Comparison of ENCODE assay signal across 21 mouse cellular contexts in the genomic region with DNA sequence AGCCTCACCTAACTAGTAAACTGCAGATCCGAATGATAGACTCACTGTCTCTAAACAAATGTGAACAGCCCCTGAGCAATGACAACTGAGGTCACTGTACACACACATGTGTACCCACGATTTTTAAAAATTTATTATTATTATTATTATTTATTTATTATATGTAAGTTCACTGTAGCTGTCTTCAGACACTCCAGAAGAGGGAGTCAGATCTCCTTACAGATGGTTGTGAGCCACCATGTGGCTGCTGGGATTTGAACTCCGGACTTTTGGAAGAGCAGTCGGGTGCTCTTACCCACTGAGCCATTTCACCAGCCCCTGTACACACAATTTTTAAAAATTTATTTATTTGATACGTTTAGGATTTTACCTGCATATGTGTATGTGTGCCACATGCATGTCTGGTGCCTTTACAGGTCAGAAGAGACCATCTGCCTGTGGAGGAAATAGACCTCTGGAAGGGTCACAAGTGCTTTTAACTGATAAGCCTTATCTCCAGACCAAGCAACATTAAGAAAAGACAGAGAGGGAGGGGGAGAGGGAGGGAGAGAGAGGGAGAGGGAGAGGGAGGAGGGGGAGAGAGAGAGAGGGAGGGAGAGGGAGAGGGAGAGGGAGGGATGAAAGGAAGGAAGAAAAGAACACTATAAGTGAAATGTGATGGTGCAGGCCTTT. TPM values are rescaled to one million over a fixed set of nuclear protein-coding genes. Genes with fewer than 3 reads are reported as not detected.
A peak's percentile ranks its signal among the peaks of the same experiment; 100 is the strongest.
DNase-seq lines count a peak whose midpoint lies in the region; ATAC-seq and TF ChIP-seq lines count a peak whose summit lies in the region.
"Had no signal": no experiment of that assay in that cellular context is flagged by ENCODE, and none has a peak within 500 bp of the region (broad histone marks: within the 10 kb centered on the region; RNA-seq: fewer than 3 reads in every experiment).

No protein-coding gene starts in this region.

- no peaks in the 10 kb centered on the region for H3K9me3 ChIP-seq in heart, embryonic 12.5 days (replicated peaks)
- no peaks in the 10 kb centered on the region for H3K9me3 ChIP-seq in liver, embryonic 13.5 days (replicated peaks)
- no peaks in the 10 kb centered on the region for H3K9me3 ChIP-seq in forebrain, postnatal 0 days (ENCODE audit: low read length)
- H3K9me3 ChIP-seq: embryonic facial prominence, embryonic 15.5 days; forebrain, embryonic 10.5 days; hindbrain, embryonic 10.5 days; midbrain, embryonic 12.5 days had no signal

- H3K4me1 ChIP-seq in heart, embryonic 12.5 days (replicated peaks): no peaks in the 10 kb centered on the region; the same call in 1 of the 2 replicates
- H3K4me1 ChIP-seq in liver, embryonic 13.5 days (replicated peaks): peaks cover 38% of the 10 kb centered on the region
- no peaks in the 10 kb centered on the region for H3K4me1 ChIP-seq in forebrain, postnatal 0 days (ENCODE audit: insufficient read depth)
- H3K4me1 ChIP-seq: embryonic facial prominence, embryonic 15.5 days; midbrain, embryonic 12.5 days had no signal

- intact Hi-C loops in heart, postnatal 25 days (cut with DNase I): no loop called here

- H3K27me3 ChIP-seq in heart, embryonic 12.5 days (replicated peaks): no peaks in the 10 kb centered on the region
- H3K27me3 ChIP-seq in liver, embryonic 13.5 days: no peaks in the 10 kb centered on the region
- no peaks in the 10 kb centered on the region for H3K27me3 ChIP-seq in forebrain, postnatal 0 days (ENCODE audit: insufficient read depth, low read length)
- H3K27me3 ChIP-seq: CH12.LX; embryonic facial prominence, embryonic 15.5 days; midbrain, embryonic 12.5 days had no signal

- H3K4me3 ChIP-seq in heart, embryonic 12.5 days: no peak overlapping the region
- H3K4me3 ChIP-seq in liver, embryonic 13.5 days (replicated peaks): no peak overlapping the region
- no peak overlapping the region for H3K4me3 ChIP-seq in forebrain, postnatal 0 days (ENCODE audit: low read depth, low read length)
- H3K4me3 ChIP-seq: embryonic facial prominence, embryonic 15.5 days; forebrain, embryonic 10.5 days; hindbrain, embryonic 10.5 days; left cerebral cortex, adult 2 months; midbrain, embryonic 12.5 days had no signal

- TF ChIP-seq CTCF in forebrain, postnatal 0 days (IDR thresholded peaks at IDR 0.05; ENCODE audit: low read depth): no peak

- no peaks in the 10 kb centered on the region for H3K36me3 ChIP-seq in heart, embryonic 12.5 days
- H3K36me3 ChIP-seq in liver, embryonic 13.5 days: no peaks in the 10 kb centered on the region
- H3K36me3 ChIP-seq in forebrain, postnatal 0 days (ENCODE audit: insufficient read depth): no peaks in the 10 kb centered on the region
- H3K36me3 ChIP-seq: embryonic facial prominence, embryonic 15.5 days; forebrain, embryonic 10.5 days; midbrain, embryonic 12.5 days had no signal

- DNase-seq in heart, postnatal 25 days (ENCODE audit: low spot score): no peak
- peak; percentile 61 for DNase-seq in c-Kit-positive CD71-positive TER-119-negative erythroid progenitor cells, embryonic 14.5 days (ENCODE audit: low read depth)
- DNase-seq in liver, embryonic 13.5 days: peak; percentile 54
- peak; percentile 39 for DNase-seq in yolk sac, embryonic 10.5 days (ENCODE audit: low spot score)
- DNase-seq in forebrain, postnatal 0 days: no peak
- DNase-seq in thymus, postnatal 4 days: no peak
- DNase-seq: adrenal gland, adult 8-10 months; cerebellum, postnatal 25 days; kidney, adult 8-10 months; kidney, postnatal 14 days; lung, embryonic 14.5 days; lung, postnatal 36 days; thymus, postnatal 14 days had no signal

- H3K9ac ChIP-seq in heart, embryonic 12.5 days: no peak overlapping the region
- H3K9ac ChIP-seq in liver, embryonic 13.5 days: 0 out of 2 replicates have a peak overlapping the region, but pooled peaks have one; percentile 11
- H3K9ac ChIP-seq in forebrain, postnatal 0 days: no peak overlapping the region
- H3K9ac ChIP-seq: embryonic facial prominence, embryonic 15.5 days; lung, embryonic 14.5 days; midbrain, embryonic 12.5 days had no signal

- no peak overlapping the region for H3K27ac ChIP-seq in heart, embryonic 12.5 days (ENCODE audit: poor library complexity, severe bottlenecking)
- peak overlapping the region; percentile 67 for H3K27ac ChIP-seq in liver, embryonic 13.5 days
- no peak overlapping the region for H3K27ac ChIP-seq in forebrain, postnatal 0 days (ENCODE audit: low read depth, low read length)
- H3K27ac ChIP-seq: embryonic facial prominence, embryonic 15.5 days; forebrain, embryonic 10.5 days; hindbrain, embryonic 10.5 days; midbrain, embryonic 12.5 days had no signal

- ATAC-seq in heart, embryonic 12.5 days (ENCODE audit: insufficient number of reproducible peaks, low FRiP score): peak; percentile 79
- peak; percentile 90 for ATAC-seq in liver, embryonic 13.5 days (ENCODE audit: low read depth)
- ATAC-seq in forebrain, postnatal 0 days: no peak

- no peak overlapping the region for H3K4me2 ChIP-seq in heart, embryonic 12.5 days
- no peak overlapping the region for H3K4me2 ChIP-seq in liver, embryonic 13.5 days
- H3K4me2 ChIP-seq in forebrain, postnatal 0 days (ENCODE audit: low read depth): no peak overlapping the region
- H3K4me2 ChIP-seq: embryonic facial prominence, embryonic 15.5 days; lung, embryonic 14.5 days; midbrain, embryonic 12.5 days had no signal

- 54% methylated on average over 5 of the region's 5 CpGs for WGBS in heart, embryonic 12.5 days
- WGBS in liver, embryonic 13.5 days (ENCODE audit: insufficient replicate concordance): 33% methylated on average over 5 of the region's 5 CpGs
- WGBS in forebrain, postnatal 0 days: 87% methylated on average over 5 of the region's 5 CpGs

RNA-seq across cellular contexts. Expression of gene Ddb2, which starts 7.9 kb away (rescaled TPM):
- 7.5 and 7.7 TPM in 2 replicates for polyA plus RNA-seq in heart, embryonic 12.5 days (2016; fragmentation: Nextera tagmentation; extraction: Ambion mirVana)
- 1 to 10 TPM; 2.9 to 3.1 TPM for total RNA-seq in heart, postnatal 25 days (2021)
- polyA plus RNA-seq in liver, embryonic 13.5 days (2015; fragmentation: Nextera tagmentation; extraction: Ambion mirVana): 5.5 and 6.0 TPM in 2 replicates
- 11.2 and 12.9 TPM in 2 replicates for total RNA-seq in forebrain, postnatal 0 days (2014; rRNA removed)
- 10.0 and 10.2 TPM in 2 replicates for polyA plus RNA-seq in forebrain, postnatal 0 days (2015; fragmentation: Nextera tagmentation; extraction: Ambion mirVana)

RNA-seq across cellular contexts. Expression of gene Pacsin3, which starts 11.1 kb away (rescaled TPM):
- 30.4 and 31.9 TPM in 2 replicates for polyA plus RNA-seq in heart, embryonic 12.5 days (2016; fragmentation: Nextera tagmentation; extraction: Ambion mirVana)
- 100 to 1,000 TPM; 133 to 138 TPM for total RNA-seq in heart, postnatal 25 days (2021)
- 10.5 and 11.5 TPM in 2 replicates for polyA plus RNA-seq in liver, embryonic 13.5 days (2015; fragmentation: Nextera tagmentation; extraction: Ambion mirVana)
- total RNA-seq in forebrain, postnatal 0 days (2014; rRNA removed): 20.5 and 21.6 TPM in 2 replicates
- polyA plus RNA-seq in forebrain, postnatal 0 days (2015; fragmentation: Nextera tagmentation; extraction: Ambion mirVana): 18.6 and 22.8 TPM in 2 replicates
- total RNA-seq: monocyte, adult 5-6 weeks had no signal

RNA-seq across cellular contexts. Expression of gene Arfgap2, which starts 20.1 kb away (rescaled TPM):
- 73.9 and 74.2 TPM in 2 replicates for polyA plus RNA-seq in heart, embryonic 12.5 days (2016; fragmentation: Nextera tagmentation; extraction: Ambion mirVana)
- 10 to 100 TPM; 56.2 TPM for total RNA-seq in heart, postnatal 25 days (2021)
- polyA plus RNA-seq in liver, embryonic 13.5 days (2015; fragmentation: Nextera tagmentation; extraction: Ambion mirVana): 64.1 and 70.4 TPM in 2 replicates
- 44.0 and 59.9 TPM in 2 replicates for total RNA-seq in forebrain, postnatal 0 days (2014; rRNA removed)
- 49.0 and 52.8 TPM in 2 replicates for polyA plus RNA-seq in forebrain, postnatal 0 days (2015; fragmentation: Nextera tagmentation; extraction: Ambion mirVana)

RNA-seq across cellular contexts. Expression of gene Acp2, which starts 42.0 kb away (rescaled TPM):
- polyA plus RNA-seq in heart, embryonic 12.5 days (2016; fragmentation: Nextera tagmentation; extraction: Ambion mirVana): 18.2 and 22.3 TPM in 2 replicates
- total RNA-seq in heart, postnatal 25 days (2021): 10 to 100 TPM; 17.6 to 22.8 TPM
- polyA plus RNA-seq in liver, embryonic 13.5 days (2015; fragmentation: Nextera tagmentation; extraction: Ambion mirVana): 8.2 and 10.4 TPM in 2 replicates
- 32.9 and 39.4 TPM in 2 replicates for total RNA-seq in forebrain, postnatal 0 days (2014; rRNA removed)
- 24.4 and 32.2 TPM in 2 replicates for polyA plus RNA-seq in forebrain, postnatal 0 days (2015; fragmentation: Nextera tagmentation; extraction: Ambion mirVana)

RNA-seq across cellular contexts. Expression of gene Nr1h3, which starts 42.1 kb away (rescaled TPM):
- 1.2 and 2.5 TPM in 2 replicates for polyA plus RNA-seq in heart, embryonic 12.5 days (2016; fragmentation: Nextera tagmentation; extraction: Ambion mirVana)
- total RNA-seq in heart, postnatal 25 days (2021): 10 to 100 TPM; 13.8 to 15.9 TPM
- 14.1 and 16.5 TPM in 2 replicates for polyA plus RNA-seq in liver, embryonic 13.5 days (2015; fragmentation: Nextera tagmentation; extraction: Ambion mirVana)
- total RNA-seq in forebrain, postnatal 0 days (2014; rRNA removed): 1.5 and 3.4 TPM in 2 replicates
- 1.6 and 1.8 TPM in 2 replicates for polyA plus RNA-seq in forebrain, postnatal 0 days (2015; fragmentation: Nextera tagmentation; extraction: Ambion mirVana)

Comparison
In these comparisons a context has a peak if more than half of its experiments do, and no peak if none do; other contexts are left out.
1. DNase-seq: peak in c-Kit-positive CD71-positive TER-119-negative erythroid progenitor cells, embryonic 14.5 days (single experiment), liver, embryonic 13.5 days (single experiment) and yolk sac, embryonic 10.5 days (single experiment); none in heart, postnatal 25 days (single experiment), forebrain, postnatal 0 days (single experiment) and thymus, postnatal 4 days (single experiment).